Mouse (Mus musculus): ENCODE data around the gene Gad1.

Gene Gad1

DNA sequence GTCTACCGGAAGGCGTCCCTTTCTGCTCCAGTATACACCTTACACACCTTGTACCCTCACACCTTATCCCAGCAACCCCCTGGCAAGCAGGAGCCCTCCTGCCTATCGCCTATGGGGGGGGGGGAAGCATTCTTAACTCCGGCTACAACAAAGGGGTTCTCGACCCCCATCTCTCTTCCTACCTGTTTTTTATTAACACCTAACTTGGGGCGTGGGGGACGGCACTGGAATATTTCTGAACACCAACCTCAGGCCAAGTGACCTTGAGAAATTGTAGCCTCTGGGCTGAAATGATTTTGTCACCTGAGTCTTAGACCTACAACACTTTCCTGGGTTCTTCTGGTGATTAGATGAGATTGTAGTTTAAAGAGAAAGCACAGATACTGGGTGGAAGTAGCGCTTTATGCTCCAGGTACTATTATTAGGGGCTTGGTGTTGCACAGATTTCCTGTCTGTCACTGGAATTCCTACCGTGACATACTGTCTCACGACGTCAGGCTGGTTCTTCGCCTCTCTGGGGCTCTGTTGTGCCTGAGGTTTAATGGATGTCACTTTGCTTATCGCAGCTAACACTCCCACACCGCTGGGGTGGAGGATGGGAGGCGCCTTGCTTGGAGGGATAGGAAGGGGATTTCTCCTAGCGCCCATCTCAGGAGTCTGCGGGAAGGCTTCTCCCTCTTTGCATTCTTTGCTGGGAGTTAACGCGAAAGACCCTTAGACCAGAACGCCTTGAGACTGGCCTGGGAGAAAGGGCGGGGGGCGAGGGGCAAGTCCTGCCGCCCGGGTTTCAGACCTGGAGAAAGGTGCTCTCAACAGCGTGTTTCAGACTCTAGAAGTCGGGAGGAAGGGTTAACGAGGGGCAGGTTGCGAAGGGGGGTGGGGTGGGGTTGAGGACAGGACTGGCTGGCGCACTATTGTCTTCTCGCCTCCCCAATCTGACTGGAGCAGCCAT, 13.1 kb downstream of the Gad1 start:
- DNase-seq: no peak

DNA sequence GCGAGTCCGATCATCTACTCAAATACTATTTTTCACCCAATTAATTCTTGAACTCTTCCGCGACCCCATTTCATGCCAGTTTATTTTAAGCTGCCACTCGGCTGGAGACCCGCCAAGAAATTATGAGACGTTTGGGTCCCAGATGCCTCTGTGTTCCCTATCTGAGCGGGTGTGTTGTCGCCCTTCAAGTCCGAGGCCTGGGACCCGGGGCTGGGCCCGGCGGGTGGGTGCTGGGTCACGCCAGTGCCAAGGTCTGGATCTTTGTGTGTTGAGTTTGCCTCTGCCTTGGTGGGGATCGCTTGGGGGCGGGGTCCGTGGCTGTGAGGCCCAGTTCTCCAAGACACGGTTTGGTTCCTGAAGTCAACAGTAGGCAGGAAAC, 13.7 kb downstream of the Gad1 start:
- no peak for DNase-seq

DNA sequence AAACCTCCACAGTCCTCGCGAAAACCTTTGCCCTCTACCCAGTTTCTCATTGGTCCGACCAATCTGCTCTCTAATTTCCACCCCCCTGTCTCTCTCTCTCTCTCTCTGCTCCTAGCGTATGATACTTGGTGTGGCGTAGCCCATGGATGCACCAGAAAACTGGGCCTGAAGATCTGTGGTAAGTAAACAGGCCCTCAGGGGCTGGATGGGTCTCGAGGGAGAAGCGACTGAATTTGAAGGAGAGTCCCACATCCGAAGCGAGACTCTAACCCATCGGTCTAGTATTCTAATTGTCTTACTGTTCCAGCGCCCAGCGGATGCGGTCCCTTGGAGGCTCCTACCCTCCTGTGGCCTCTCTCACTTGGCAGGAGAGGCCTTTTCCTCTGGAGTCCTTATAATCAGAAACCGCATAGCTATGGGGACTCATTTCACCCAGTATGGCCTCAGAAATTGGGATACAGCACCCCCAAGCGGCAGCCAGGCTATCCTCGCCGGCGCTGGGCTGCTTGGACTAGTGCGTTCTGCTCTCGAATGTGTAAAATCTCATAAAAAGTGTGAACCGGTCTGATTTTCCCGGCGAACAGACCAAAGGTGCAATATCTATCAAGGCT, 14.3 kb downstream of the Gad1 start:
- peak; percentile 22 for DNase-seq

DNA sequence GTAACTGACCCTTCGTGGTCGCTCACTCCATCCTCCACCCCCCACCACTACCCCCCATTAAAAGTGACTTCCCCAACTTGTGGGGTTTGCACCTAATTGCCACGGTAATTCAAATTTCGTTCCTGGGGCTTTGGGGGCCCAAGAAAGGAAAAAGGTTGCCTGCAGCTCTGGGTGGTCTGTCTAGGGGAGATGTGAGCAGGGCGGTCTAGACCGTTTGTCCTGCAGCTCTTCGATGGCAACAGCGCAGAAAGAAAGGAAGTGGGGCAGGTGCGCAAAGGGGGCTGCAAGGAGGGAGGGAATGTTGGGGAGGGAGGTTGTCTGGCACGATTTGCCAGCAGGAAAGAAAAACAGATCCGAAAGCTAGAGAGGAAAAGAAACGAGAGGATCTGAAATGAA, 14.8 kb downstream of the Gad1 start:
- no peak for DNase-seq

DNA sequence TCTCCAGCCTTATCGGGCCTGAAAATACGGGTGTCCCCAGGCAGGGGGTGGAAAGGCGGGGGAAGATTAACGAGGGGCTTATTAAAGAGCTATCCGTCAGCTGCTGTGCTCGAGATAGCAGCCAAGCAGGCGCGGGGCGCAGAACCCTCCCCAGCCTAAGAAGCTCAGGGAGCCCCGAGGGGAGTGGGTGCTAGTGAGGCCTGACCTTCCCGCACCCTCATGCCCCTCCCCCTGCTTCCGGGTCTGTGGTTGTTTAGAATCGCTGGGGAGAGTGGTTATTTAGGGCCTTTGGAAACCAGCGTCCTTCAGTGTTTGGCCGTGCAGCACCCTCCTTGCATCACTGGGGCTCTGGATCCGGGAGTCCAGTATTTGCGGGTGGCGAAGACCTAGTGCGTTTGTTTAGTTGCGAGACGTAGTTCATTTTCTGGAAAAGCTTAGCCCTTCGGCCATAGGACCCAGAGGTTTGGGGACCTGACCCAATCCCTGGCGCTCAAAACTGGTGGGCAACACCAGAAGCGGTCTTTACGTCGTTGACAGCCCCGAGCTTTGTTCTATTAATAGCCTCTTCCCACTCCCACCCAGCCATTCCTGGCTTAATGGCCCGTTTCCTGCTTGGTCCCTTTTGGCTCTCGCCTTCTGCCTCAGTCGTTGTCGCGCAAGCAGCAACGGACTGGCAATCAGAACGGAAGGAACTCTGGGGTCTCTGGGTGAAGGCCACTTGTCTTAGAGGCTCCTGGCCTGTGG, 15.5 kb downstream of the Gad1 start:
- no peak for DNase-seq

DNA sequence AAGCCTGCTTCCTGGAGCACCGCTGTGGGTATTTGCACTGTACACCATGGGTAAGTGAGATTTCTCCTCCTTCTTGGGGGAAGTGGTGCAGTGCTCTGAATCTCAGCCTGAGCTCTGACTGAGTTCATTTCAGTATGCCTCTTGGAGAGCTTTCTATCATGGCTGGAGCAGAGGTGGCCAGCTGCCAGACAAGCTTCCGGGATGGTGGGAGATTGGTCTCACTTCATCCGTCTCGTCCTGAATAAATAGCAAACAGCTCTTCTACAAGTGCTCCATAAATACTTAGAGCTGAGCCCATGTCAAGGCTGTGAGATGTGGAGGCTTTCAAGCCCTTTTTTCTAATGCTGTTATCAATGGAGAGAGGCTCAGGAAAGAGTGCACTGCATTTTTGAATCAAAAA, 18.8 kb downstream of the Gad1 start:
- no peak for DNase-seq

DNA sequence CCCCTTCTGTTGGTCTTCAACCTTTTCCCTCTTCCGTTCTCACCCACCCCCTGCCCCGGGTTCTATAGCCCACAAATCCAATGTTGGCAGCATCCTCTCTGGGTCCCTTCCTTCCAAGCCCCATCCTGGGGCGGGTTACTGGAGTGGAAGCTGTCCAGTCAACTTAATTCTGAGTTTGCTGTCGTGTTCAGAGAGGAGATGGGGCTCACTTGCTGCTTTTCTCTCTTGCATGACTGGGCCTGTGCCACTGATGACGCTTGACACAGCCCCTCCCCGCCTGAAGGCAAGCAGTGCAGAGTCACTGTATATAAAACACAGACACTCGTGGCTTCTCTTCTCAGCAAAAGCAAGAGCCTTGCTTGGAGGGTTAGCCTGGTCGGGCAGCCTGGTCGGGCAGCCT, 19.4 kb downstream of the Gad1 start:
- DNase-seq: no peak

DNA sequence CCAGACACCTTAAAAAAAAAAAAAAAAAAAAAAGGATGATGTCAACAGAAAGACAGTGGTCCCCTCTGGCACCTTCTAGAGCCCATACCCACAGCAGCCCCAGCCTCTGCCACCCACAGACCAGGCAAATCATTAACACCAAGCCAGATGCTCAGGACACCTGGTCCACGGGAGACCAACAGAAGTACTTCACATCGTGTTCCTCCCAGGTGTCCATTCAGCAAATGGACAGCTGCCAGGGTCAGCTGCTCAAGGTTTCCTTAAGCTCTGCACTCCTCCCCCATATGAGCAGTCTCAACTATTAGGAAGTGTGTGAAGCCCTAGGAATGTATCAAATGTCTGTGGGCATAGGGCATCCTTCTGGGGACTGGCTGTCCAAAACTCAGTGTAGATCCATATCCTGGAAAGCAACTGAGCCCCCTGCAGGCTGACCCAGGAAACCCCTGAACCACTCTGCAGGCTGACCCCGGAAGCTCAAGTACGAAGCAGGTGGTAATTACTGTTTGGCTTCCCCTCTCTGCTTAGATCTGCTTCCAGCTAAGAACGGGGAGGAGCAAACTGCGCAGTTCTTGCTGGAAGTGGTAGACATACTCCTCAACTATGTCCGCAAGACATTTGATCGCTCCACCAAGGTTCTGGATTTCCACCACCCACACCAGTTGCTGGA, 20.8 kb downstream of the Gad1 start:
- no peak for DNase-seq

DNA sequence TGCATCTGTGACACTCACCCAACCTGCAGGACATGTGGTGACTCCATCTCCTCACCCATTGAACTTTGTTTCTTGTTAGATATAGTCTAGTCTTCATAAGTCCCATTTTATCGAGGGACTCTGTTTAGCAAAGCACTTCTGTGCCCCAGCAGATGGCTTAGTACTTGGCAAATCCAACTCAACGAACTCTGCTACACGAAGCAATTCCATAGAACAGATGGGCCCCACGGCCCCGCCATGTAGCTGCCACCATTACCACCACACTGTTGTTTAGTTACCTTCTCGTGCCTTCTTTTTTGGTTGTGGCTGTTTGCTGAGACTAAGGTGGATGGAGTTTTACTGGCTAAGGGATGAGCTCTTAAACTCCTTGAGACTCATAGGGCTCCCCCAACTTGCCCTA, 35.3 kb downstream of the Gad1 start:
- DNase-seq: no peak

DNA sequence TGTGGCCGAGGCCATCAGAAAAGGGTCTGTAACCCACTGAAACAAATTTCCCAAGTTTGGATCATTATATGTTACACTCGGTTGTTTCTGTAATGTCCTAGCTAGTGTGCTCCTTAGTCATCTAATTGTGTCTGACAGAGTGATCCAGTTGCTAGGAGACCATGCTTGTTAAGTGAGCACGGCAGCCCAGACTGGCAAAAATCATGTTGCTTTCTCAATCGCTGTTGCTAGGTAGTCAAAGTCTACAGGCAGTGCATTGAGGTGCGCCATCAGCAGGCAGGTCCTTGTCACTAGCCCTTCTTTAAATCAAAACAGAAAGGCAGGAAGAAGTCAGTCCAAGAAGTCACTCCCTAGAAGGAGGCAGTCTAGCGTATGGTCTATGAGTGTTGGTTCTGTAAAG, 39.6 kb downstream of the Gad1 start:
- no peak for DNase-seq

DNA sequence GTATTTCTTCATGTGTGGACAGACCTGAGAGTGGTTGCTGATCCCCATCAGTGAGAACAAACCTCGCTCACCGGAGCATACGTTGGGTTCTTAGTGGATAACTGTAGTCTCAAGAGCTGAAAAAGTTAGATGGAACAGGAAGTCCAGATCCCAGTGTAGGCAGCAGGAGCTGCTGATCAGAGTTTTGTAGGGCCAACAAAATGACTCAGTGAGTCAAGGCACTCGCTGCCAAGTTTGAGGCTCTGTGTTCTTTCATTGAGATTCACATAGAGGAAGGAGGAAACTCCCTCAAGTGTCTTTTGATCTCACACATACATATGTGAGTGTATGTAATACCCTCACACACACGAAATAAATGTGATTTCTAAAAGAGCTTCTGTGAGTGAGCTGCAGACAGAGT, 40.8 kb downstream of the Gad1 start:
- DNase-seq: no peak

DNA sequence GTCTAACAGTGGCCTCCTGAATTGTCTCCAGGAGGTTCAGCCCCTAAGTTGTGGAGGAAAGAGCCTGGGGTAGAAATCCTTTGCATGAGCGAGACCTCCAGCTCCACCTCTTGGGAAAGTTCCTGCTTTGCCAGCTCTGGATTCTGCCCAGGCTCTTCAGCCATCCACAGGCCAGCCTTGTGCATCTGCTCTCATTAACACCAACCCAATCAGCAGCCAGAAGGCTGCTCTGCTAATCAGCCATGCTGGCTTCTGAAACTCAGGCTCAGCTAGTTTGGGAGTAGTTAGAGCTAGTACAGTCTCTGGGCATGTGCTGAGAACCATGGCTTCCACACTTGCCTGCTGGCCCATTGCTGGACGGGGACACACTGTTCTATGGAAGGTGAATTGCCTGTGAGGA, 43.0 kb downstream of the Gad1 start:
- no peak for DNase-seq

DNA sequence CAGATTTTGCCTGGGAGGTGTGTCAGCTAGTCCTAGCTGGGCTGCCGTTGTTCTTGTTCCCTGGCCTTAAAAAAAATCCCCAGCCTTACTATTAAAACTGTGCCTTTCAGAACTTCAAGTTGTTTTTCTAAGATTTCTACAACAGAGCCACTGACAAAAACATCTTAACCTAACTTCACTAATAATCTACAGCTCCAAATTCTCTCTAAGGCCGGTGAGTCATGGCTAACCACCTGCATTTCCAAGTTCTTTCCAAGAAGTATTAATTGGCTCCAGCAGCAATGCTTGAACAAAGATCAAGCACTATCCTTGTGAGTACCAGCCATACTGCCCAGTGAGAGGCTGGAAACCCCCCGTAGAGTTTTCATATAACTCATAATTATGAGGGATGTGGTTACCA, 56.9 kb downstream of the Gad1 start:
- no peak for DNase-seq

DNA sequence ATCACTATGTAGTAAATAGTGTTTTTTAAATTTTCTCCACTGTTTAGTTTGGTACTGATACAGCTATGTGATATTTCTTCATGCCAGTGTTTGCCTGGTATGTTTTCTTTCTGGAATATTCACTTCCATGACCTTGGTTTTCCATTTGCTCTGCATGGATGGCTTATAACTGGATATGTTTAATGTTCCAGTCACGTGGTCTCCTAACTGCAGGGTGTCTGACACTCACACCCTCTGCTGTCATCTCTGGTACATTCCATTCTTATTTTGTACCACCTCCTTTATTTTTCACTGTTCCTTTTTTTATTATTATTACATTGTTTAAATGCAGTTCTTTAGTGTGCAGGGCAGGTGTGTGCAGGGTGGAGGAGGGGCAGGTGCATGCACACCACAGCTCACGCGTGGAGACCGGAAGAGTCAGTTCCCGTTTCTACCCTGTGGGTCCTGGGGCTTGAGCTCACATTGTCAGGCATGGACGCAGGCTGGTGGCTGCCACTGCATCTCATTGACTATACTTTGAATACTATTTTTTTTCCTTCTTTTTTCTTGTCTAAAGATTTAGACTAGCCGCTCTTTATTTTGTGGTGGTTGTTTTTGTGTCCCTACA, 62.0 kb downstream of the Gad1 start:
- DNase-seq: no peak

DNA sequence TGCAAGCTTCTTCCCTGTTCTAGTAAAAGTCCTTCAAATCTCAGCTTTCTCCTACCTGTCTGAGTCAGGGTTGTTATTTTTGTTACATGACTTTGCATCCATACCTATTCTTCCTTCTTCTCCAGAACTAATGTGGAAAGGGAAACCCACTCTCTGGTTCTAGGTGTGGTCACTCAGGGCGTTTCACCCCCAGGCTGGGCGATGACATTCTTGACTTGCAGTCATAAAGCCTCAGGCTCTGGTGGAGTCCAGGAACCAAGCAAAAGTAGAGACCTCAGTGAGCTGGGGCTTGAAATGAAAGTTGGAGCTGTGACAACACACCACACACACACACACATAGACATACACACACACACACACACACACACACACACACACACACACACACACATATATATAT, 63.2 kb downstream of the Gad1 start:
- no peak for DNase-seq

DNA sequence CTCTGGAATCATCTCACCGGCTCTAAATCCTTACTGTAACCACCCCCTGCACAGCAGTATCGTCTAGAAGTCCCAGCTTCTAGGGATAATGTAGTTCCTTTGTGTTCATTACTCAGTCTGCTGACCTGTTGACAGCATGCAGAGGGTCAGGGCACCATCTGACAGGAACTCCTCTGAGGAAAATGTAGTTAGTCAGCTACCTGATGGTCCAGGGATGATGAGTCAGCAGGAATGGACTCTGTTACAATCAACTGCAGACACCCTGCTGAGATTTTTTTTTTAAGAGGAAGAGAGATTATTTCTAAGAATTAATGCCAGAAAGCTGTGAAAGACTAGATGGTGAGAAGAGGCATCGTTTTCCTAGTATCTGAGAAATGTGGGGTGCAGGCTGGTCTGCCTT, 63.7 kb downstream of the Gad1 start:
- DNase-seq: no peak

DNA sequence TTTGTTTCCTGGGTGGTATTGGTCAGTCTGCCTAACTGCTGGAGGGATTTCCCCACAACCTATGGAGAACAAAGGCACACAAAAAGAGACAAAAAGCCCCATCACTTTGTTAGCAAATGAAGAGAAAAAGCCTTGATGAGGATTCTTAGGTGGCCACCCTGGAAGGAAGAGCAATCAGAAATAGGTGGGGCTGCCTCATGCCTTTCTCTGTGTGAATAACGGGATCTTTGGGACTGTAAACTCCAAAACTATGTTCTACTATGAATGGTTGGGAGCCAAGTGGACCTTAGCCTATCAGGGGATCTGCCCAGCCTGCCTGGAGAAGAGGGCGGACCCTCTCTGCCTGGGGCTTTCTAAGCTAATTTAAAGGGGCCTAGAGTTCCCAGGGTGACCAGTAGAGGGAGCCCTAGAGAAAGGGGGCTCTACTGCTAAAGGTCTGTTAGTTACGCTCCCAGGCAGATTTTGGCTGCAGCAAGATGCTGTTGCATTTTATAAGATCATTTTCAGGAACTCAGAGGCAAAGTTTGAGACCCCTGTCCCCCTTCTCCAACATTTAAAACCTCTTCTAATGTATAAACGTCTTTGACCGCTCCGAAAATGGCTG, 66.5 kb downstream of the Gad1 start:
- DNase-seq: no peak

DNA sequence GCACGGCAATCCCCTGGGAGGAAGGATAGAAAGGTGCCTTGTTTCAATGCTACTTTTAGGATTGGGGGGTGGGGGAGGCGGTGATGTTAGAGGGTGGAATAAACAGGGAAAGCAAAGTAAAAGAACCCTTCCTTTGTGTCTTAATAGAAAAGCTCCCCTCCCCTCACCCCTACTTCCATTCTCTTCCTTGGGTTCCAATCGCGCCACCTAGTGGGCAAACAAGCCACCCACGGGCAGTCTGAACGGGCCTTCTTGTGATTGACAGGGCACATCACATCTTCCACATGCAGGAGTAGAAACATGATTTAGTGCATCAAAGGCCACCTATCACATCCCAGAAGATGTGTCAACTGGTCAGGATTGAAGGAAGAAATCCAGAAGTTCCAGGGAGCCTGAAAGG, 67.4 kb downstream of the Gad1 start:
- DNase-seq: no peak

DNA sequence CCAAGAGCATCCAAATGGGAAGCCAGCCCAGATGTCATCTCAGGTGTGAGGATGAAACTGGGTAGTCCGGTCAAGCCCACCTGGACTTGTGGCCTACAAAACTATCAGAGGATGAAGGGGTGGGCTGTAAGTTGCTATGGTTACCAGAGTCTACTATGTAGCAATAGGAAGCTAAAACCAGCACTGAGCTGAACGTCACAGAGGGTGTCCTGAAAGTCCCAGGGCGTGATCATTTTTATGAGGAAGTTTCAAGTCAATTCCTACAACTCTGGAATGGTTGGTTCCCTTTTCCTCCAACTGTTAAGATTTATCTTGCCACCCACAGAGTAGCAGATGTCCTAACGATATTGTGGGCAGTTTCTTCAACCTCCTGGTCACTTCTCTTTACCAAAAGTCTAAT, 69.4 kb downstream of the Gad1 start:
- no peak for DNase-seq

DNA sequence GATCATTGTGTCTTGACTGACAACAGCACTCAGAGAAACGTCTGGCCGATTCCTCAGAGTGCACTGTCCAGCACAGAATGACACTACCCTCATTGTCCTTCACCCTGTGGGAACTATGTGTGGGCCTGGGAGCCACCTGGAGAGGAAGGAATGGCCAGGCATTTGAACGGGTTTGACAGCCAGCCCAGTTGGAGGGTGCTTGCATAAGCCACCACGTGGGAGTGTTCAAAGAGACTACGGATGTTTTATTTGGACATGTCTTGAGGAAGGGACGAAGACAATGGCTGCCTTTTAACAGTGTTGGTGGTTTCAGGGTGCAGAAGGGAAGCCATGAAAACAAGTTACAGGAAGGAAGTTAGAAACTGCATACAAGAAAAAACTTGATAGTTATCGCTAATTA, 72.9 kb downstream of the Gad1 start:
- DNase-seq: no peak

DNA sequence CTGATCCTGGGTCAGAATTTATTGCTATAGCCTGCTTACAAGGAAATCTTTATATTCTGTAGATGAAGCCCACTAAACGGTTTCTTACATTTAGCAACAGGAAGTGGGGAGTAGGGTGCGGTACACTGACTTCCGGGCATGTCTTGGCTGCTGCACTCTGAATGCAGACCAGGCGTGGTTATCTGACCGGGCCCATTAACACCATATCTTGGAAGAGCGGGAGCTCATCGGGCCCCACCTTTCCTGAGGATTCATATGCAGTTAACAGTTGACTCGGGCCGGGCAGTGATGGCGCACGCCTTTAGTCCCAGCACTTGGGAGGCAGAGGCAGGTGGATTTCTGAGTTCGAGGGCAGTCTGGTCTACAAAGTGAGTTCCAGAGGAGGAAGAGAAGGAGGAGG, 75.5 kb downstream of the Gad1 start:
- no peak for DNase-seq

DNA sequence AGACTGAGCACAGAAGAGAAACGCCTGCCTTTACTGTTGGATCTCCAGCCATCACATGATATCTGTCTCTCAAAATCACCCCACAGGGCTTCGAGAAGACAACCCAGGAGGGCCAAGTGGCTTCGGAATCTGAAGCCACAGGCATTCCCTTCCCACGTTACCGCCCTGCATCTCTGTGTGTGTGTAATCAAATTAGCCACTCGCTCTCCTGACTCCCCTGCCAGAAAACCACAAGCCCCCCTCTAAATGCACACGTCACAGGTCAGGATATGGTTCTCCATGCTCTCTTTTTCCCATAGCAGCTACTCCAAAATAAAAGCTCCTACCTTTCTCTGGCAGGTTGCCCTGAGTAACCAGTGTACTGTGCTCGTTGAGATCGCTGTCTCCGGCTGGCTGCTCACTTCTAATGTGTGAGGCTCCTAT, 76.5 kb downstream of the Gad1 start:
- no peak for DNase-seq

DNA sequence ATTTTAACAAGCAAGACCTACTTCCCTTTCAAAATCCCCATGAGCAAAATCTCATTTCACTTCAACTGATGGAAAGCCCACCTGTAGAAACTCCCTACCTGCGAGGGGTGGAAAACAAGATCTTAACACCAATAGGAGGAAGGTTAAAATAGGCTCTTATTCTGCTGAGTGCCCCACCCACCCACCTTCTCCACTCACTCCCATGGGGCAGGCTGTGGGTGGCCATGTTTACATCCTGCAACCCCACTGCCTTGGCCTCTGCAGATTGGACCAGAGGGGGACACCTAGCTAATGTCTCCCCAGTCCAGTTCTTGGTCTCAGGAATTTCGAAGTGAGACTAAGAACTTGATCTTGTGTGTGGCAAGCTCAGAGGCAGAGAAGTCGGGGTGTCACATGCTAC, 77.0 kb downstream of the Gad1 start:
- no peak for DNase-seq

All from cerebellum, adult 11 months (tissue).